Mouse (Mus musculus): ENCODE results near the gene Fam168b. TPM values are rescaled to one million over a fixed set of nuclear protein-coding genes. Genes with fewer than 3 reads are reported as not detected.

Gene Fam168b
- polyA plus RNA-seq, 1 experiment from 2014 or later = 90.5 TPM

- Histone ChIP-seq H3K4me3 (ENCODE audit: low read depth, low read length) (no peak overlapping the region), H3K9me3 (ENCODE audit: control insufficient read depth, low read length) (no peaks in the 10 kb centered on the region), H3K9ac (replicated peaks; ENCODE audit: low read depth, low read length) (no peak overlapping the region), H3K4me2 (ENCODE audit: low read depth, low read length) (no peak overlapping the region), H3K36me3 (ENCODE audit: control insufficient read depth, insufficient read depth, low read length) (no peaks in the 10 kb centered on the region), H3K27me3 (ENCODE audit: control insufficient read depth, insufficient read depth, low read length) (no peaks in the 10 kb centered on the region), H3K27ac (ENCODE audit: low read depth, low read length) (peak overlapping the region; percentile 28; the same call in 1 of the 2 replicates), H3K4me1 (ENCODE audit: control insufficient read depth, insufficient read depth, low read length) (0 out of 2 replicates have a peak, but pooled peaks cover 2% of the 10 kb centered on the region)
- 72% methylated on average over 19 of the region's 19 CpGs for whole genome bisulfite sequencing
- peak; percentile 74 for ATAC-seq (ENCODE audit: low read depth)
Measured at GRCm38 (mm10) chr1:34793304-34794300, 49.3 kb downstream of the Fam168b start.

- Histone ChIP-seq H3K27ac (ENCODE audit: low read depth, low read length) (no peak overlapping the region), H3K9me3 (ENCODE audit: control insufficient read depth, low read length) (no peaks in the 10 kb centered on the region), H3K9ac (replicated peaks; ENCODE audit: low read depth, low read length) (no peak overlapping the region), H3K4me2 (ENCODE audit: low read depth, low read length) (no peak overlapping the region), H3K4me1 (ENCODE audit: control insufficient read depth, insufficient read depth, low read length) (no peaks in the 10 kb centered on the region), H3K4me3 (ENCODE audit: low read depth, low read length) (no peak overlapping the region), H3K36me3 (ENCODE audit: control insufficient read depth, insufficient read depth, low read length) (no peaks in the 10 kb centered on the region), H3K27me3 (ENCODE audit: control insufficient read depth, insufficient read depth, low read length) (no peaks in the 10 kb centered on the region)
- 59% methylated on average over 6 of the region's 6 CpGs for WGBS
- no peak for ATAC-seq (ENCODE audit: low read depth)
Measured at GRCm38 (mm10) chr1:34783538-34784161, 59.2 kb downstream of the Fam168b start.

GRCm38 (mm10) chr1:34775870-34776269 lies 67.0 kb downstream of the Fam168b start:
- H3K9ac ChIP-seq (replicated peaks; ENCODE audit: low read depth, low read length) = no peak overlapping the region
- no peaks in the 10 kb centered on the region for H3K36me3 ChIP-seq (ENCODE audit: control insufficient read depth, insufficient read depth, low read length)
- H3K4me2 ChIP-seq (ENCODE audit: low read depth, low read length) = no peak overlapping the region
- no peaks in the 10 kb centered on the region for H3K27me3 ChIP-seq (ENCODE audit: control insufficient read depth, insufficient read depth, low read length)
- H3K4me1 ChIP-seq (ENCODE audit: control insufficient read depth, insufficient read depth, low read length) = no peaks in the 10 kb centered on the region
- H3K4me3 ChIP-seq (ENCODE audit: low read depth, low read length) = no peak overlapping the region
- no peaks in the 10 kb centered on the region for H3K9me3 ChIP-seq (ENCODE audit: control insufficient read depth, low read length)
- H3K27ac ChIP-seq (ENCODE audit: low read depth, low read length) = no peak overlapping the region
- 94% methylated on average over 3 of the region's 3 CpGs for WGBS
- ATAC-seq (ENCODE audit: low read depth) = no peak

GRCm38 (mm10) chr1:34768875-34769274 lies 74.0 kb downstream of the Fam168b start:
- Histone ChIP-seq H3K9me3 (ENCODE audit: control insufficient read depth, low read length) (no peaks in the 10 kb centered on the region), H3K27me3 (ENCODE audit: control insufficient read depth, insufficient read depth, low read length) (no peaks in the 10 kb centered on the region), H3K4me2 (ENCODE audit: low read depth, low read length) (no peak overlapping the region), H3K36me3 (ENCODE audit: control insufficient read depth, insufficient read depth, low read length) (no peaks in the 10 kb centered on the region), H3K27ac (ENCODE audit: low read depth, low read length) (no peak overlapping the region), H3K9ac (replicated peaks; ENCODE audit: low read depth, low read length) (no peak overlapping the region), H3K4me1 (ENCODE audit: control insufficient read depth, insufficient read depth, low read length) (peaks cover 6% of the 10 kb centered on the region; the same call in 1 of the 2 replicates), H3K4me3 (ENCODE audit: low read depth, low read length) (no peak overlapping the region)
- ATAC-seq (ENCODE audit: low read depth) = peak; percentile 44; the same call in 1 of the 2 replicates
- WGBS = 60% methylated on average over 6 of the region's 6 CpGs

GRCm38 (mm10) chr1:34767851-34768250 lies 75.0 kb downstream of the Fam168b start:
- 80% methylated on average over 4 of the region's 4 CpGs for WGBS
- H3K27me3 ChIP-seq (ENCODE audit: control insufficient read depth, insufficient read depth, low read length) = no peaks in the 10 kb centered on the region
- no peak overlapping the region for H3K9ac ChIP-seq (replicated peaks; ENCODE audit: low read depth, low read length)
- H3K4me3 ChIP-seq (ENCODE audit: low read depth, low read length) = no peak overlapping the region
- peaks cover 6% of the 10 kb centered on the region; the same call in 1 of the 2 replicates for H3K4me1 ChIP-seq (ENCODE audit: control insufficient read depth, insufficient read depth, low read length)
- H3K4me2 ChIP-seq (ENCODE audit: low read depth, low read length) = no peak overlapping the region
- H3K27ac ChIP-seq (ENCODE audit: low read depth, low read length) = no peak overlapping the region
- ATAC-seq (ENCODE audit: low read depth) = no peak
- no peaks in the 10 kb centered on the region for H3K36me3 ChIP-seq (ENCODE audit: control insufficient read depth, insufficient read depth, low read length)
- no peaks in the 10 kb centered on the region for H3K9me3 ChIP-seq (ENCODE audit: control insufficient read depth, low read length)

- Histone ChIP-seq H3K27me3 (ENCODE audit: control insufficient read depth, insufficient read depth, low read length) (no peaks in the 10 kb centered on the region), H3K36me3 (ENCODE audit: control insufficient read depth, insufficient read depth, low read length) (no peaks in the 10 kb centered on the region), H3K9me3 (ENCODE audit: control insufficient read depth, low read length) (no peaks in the 10 kb centered on the region), H3K27ac (ENCODE audit: low read depth, low read length) (no peak overlapping the region), H3K4me1 (ENCODE audit: control insufficient read depth, insufficient read depth, low read length) (peaks cover 6% of the 10 kb centered on the region; the same call in 1 of the 2 replicates), H3K9ac (replicated peaks; ENCODE audit: low read depth, low read length) (no peak overlapping the region), H3K4me3 (ENCODE audit: low read depth, low read length) (no peak overlapping the region), H3K4me2 (ENCODE audit: low read depth, low read length) (no peak overlapping the region)
- WGBS = 71% methylated on average over 1 of the region's 1 CpGs
- no peak for ATAC-seq (ENCODE audit: low read depth)
Measured at GRCm38 (mm10) chr1:34766899-34767298, 76.0 kb downstream of the Fam168b start.

Other genes starting within 250 kb of the Fam168b start
- gene Plekhb2, start 6.9 kb upstream of the Fam168b start, polyA plus RNA-seq (2014; fragmentation: Nextera tagmentation; extraction: Ambion mirVana) = 76.8 and 80.6 TPM in 2 replicates